Mouse (Mus musculus): ENCODE measurements around the gene Olfr1442.
"Not testable (repeated sequence)": the region's sequence is repeated elsewhere in the genome, so short reads cannot be mapped to it uniquely, and the experiment has no call there.

Gene Olfr1442

GRCm38 (mm10) chr19:12670139-12670538 is at the start of gene Olfr1442:
TSS of gene Olfr1442 (plus strand) at chr19:12670439.
- ATAC-seq (ENCODE audit: insufficient number of reproducible peaks, low FRiP score, low TSS enrichment): no peak

- ATAC-seq (ENCODE audit: insufficient number of reproducible peaks, low FRiP score, low TSS enrichment): no peak
These were observed 37.1 kb upstream of the Olfr1442 start, which contains the start of gene Glyat for GRCm38 (mm10) chr19:12633176-12633575. TSS of gene Glyat (plus strand) at chr19:12633308.

- ATAC-seq (ENCODE audit: insufficient number of reproducible peaks, low FRiP score, low TSS enrichment): no peak
These were observed 36.0 kb upstream of the Olfr1442 start for GRCm38 (mm10) chr19:12634259-12634658.

DNA sequence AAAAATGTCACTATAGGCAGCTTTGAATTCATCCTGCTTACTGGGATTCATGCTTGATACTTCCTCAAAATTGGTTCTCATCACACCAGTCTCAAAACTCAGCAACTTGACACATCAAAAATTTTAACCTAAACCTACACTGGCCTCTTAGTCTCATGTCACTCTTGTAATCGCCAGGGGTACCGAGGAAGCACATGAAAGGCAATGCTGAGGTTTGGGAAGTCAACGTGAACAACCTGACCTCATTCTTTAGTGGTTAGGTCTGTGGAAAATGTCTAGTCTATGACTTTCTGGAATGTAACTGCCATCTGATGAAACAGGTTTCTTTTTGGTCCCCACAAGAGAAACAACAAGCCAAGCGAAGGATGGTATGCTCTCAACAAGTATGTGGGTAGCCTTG is 35.3 kb upstream of the Olfr1442 start:
- ATAC-seq (ENCODE audit: insufficient number of reproducible peaks, low FRiP score, low TSS enrichment): no peak

DNA sequence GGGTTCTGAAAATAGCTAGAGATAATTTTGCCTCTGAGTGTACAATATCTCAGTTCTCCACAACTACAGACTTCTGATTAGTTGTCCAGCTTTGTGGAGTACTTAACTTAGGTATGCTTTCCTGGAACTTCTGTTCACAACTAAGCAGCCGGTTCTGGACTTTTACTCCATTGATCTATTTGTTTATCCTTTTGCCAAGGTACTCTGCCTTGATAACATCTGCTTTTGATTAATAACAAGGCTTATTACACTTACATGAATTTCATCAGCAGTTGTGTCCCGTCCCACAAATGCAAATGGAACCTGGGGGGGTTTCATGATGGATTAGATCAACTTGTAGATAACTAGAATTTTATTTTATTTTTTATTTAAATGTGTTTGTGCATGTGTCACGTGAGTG is 33.4 kb upstream of the Olfr1442 start:
- no peak for ATAC-seq (ENCODE audit: insufficient number of reproducible peaks, low FRiP score, low TSS enrichment)

- no peak for ATAC-seq (ENCODE audit: insufficient number of reproducible peaks, low FRiP score, low TSS enrichment)
These were observed 32.2 kb upstream of the Olfr1442 start for GRCm38 (mm10) chr19:12638049-12638448.

DNA sequence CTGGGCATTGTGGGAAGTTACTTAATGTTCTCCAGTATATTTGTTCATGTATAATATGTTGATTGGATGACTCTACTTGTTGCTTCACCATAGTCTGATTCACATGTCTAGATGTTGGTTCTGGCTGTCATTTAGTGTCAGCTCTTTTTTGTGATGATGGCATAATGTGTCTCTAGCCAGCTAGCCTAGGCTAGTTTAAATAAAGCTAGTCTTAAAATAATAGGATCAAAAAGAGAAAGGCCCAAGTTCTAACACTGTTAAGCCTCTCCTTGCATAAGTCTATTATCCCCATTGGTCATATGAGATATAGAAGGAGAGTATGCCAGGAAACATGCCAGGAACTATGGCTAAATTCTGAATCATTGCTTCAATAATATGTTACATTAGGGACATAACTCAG is 20.7 kb upstream of the Olfr1442 start:
- ATAC-seq (ENCODE audit: insufficient number of reproducible peaks, low FRiP score, low TSS enrichment): no peak

DNA sequence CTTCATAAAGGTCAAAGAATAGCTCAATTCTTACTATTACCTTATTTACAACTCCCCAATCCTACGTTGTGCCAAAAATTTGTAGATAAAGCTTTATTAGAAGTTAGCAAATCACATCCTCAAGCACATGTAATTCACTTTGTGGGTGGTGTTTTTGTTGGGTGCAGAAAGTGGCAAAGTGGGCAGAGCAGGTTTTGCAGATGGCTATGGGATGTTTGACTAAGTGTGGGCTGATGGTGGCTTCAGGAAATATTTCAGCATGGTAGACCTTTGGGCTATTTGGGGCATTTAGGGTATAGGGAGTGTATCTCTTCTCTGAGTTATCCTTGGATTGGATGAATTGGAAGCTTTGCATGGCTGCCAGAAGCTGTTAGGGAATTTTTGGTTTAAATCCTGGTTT is 4.1 kb upstream of the Olfr1442 start:
- ATAC-seq (ENCODE audit: insufficient number of reproducible peaks, low FRiP score, low TSS enrichment): no peak

- not testable (repeated sequence) for ATAC-seq (ENCODE audit: insufficient number of reproducible peaks, low FRiP score, low TSS enrichment)
These were observed 1.6 kb upstream of the Olfr1442 start for GRCm38 (mm10) chr19:12668601-12669000.

- no peak for ATAC-seq (ENCODE audit: insufficient number of reproducible peaks, low FRiP score, low TSS enrichment)
These were observed 812 bp downstream of the Olfr1442 start for GRCm38 (mm10) chr19:12671051-12671450.

DNA sequence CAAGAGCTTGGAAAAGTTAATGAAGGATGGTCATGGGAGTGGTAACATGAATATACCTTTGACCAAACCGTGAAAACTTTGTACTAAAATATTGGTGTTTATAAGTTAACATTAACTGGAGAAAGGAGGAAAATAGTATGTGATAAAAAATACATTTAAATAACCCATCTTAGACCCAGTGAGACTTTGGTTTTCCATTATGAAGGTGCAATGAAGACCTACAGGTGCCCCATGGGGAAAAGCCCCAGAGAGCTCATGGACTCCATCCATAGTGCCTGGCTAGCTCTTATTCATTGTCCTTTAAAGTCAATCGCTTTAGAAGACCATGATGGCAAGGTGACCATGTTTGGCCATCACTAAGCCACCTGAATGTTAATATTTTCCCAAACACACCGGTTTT is 7.6 kb downstream of the Olfr1442 start, which contains the start of gene Olfr1443:
TSS of gene Olfr1443 (plus strand) at position 301 of the 400 bp plus-strand sequence.
- no peak for ATAC-seq (ENCODE audit: insufficient number of reproducible peaks, low FRiP score, low TSS enrichment)

GRCm38 (mm10) chr19:12684638-12685037 is 14.4 kb downstream of the Olfr1442 start:
- ATAC-seq (ENCODE audit: insufficient number of reproducible peaks, low FRiP score, low TSS enrichment): no peak

DNA sequence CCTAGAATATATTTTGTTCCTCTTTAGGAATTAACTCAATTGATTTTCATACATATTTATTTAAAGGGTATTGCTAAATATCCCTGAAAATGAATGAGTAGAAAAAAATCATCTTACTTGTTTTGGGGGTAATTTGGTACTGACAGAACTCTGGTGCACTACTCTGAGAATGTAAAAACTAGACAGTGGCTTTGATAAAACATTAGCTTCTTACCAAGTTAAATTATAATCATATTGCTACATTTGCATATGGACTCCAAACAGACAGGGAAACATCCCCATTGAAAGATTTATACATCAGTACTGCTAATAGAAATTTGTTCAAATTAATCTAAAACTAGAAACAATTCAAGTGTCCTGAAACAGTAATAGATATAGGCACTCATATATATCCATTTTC is 15.0 kb downstream of the Olfr1442 start:
- ATAC-seq (ENCODE audit: insufficient number of reproducible peaks, low FRiP score, low TSS enrichment): no peak

- no peak for ATAC-seq (ENCODE audit: insufficient number of reproducible peaks, low FRiP score, low TSS enrichment)
These were observed 25.4 kb downstream of the Olfr1442 start, which contains the start of gene Keg1 for GRCm38 (mm10) chr19:12695590-12695989. TSS of gene Keg1 (plus strand) at chr19:12695786.

DNA sequence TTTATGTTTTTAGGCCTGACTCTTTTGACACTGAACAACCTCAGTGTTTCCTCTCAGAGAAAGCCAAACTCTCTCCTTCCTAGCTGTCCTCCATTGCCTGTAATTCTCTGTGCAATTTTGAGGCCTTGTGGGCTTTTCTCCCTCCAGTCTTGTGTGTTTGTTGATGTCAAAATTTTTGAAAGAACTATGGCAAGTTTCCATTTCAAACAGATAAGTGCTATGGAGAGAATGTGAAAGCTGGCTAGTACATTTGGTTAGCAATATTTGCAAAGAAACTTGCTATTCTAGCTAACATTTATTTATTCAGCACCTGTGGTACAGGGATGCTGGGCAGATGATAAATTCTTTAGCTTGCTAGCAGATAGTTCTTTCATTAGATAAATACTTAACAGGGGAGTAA is 26.0 kb downstream of the Olfr1442 start:
- ATAC-seq (ENCODE audit: insufficient number of reproducible peaks, low FRiP score, low TSS enrichment): no peak

GRCm38 (mm10) chr19:12708458-12708857 is 38.2 kb downstream of the Olfr1442 start:
- no peak for ATAC-seq (ENCODE audit: insufficient number of reproducible peaks, low FRiP score, low TSS enrichment)

GRCm38 (mm10) chr19:12708986-12709385 is 38.7 kb downstream of the Olfr1442 start:
- ATAC-seq (ENCODE audit: insufficient number of reproducible peaks, low FRiP score, low TSS enrichment): no peak

- ATAC-seq (ENCODE audit: insufficient number of reproducible peaks, low FRiP score, low TSS enrichment): no peak
These were observed 49.0 kb downstream of the Olfr1442 start for GRCm38 (mm10) chr19:12719189-12719588.

- no peak for ATAC-seq (ENCODE audit: insufficient number of reproducible peaks, low FRiP score, low TSS enrichment)
These were observed 50.2 kb downstream of the Olfr1442 start for GRCm38 (mm10) chr19:12720463-12720862.

- not testable (repeated sequence) for ATAC-seq (ENCODE audit: insufficient number of reproducible peaks, low FRiP score, low TSS enrichment)
These were observed 50.7 kb downstream of the Olfr1442 start for GRCm38 (mm10) chr19:12720919-12721318.

DNA sequence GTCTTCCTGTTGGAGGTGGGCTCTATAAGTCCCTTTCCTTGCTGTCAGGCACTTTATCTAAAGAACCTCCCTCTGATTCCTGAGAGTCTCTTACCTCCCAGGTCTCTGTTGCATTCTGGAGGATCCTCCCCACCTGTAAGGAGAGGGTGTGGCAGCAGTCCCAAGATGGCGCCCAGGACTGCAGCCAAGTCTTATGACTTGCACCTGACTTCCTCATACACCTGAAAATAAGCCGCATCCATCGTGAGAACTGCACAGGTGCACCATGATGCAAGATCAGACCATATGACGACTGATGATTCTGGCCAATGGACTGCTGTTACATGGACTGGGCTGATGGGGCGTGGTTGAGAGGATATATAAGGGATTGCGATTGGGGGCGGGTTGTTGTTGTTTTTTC is 51.4 kb downstream of the Olfr1442 start:
- not testable (repeated sequence) for ATAC-seq (ENCODE audit: insufficient number of reproducible peaks, low FRiP score, low TSS enrichment)

DNA sequence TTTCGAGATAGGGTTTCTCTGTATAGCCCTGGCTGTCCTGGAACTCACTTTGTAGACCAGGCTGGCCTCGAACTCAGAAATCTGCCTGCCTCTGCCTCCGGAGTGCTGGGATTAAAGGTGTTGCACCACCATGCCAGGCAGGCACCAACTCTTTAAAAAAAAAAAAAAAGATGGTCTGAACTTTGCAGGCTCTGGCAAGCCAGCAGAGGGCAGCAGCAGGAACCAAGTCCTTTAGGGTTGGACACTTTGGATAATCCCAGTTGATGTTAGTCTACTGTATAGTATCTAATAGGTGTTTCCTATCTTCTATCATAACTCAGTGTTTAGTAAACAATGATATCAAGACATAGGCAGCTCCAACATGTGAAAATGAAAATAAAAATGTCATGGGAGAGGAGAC is 52.1 kb downstream of the Olfr1442 start:
- ATAC-seq (ENCODE audit: insufficient number of reproducible peaks, low FRiP score, low TSS enrichment): no peak

DNA sequence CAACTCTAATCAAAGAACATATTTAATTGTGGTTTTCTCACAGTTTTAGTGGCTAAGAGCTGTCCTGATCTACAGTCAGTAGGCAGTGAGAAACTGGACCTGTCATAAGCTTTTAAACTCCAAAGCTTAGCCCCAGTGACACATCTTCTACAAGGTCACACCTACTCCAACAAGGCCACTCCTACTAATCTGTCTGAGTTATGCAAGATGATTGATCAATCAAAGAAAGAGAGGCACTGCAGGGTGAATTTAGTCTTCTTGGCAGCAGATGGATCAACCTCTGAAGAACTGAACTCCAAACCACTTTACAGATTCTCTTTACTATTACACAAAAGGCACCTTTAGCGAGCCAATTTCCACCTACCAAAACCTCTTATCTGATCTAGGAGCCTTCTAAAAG is 55.6 kb downstream of the Olfr1442 start:
- ATAC-seq (ENCODE audit: insufficient number of reproducible peaks, low FRiP score, low TSS enrichment): no peak

Data from cerebellum, adult (tissue).